Mouse (Mus musculus) gonadal fat pad, adult 2 months (tissue): ENCODE measurements around the gene Epn1. TPM values are rescaled to one million over a fixed set of nuclear protein-coding genes. Genes with fewer than 3 reads are reported as not detected.

ENCODE experiments used
- DNase-seq: peaks from one replicate; pipeline ENCODE4 v3.0.0-alpha.2; 2012; ENCODE audit warnings: low read depth
- polyA plus RNA-seq: library from polyadenylated mRNA; depleted of rRNA; stranded (reverse); fragments of >200 nt; gene quantifications from 2 replicates; pipeline ENCODE4 v1.2.3, GENCODE M21; 2012; rRNA removed

Gene Epn1
- polyA plus RNA-seq = 142 and 162 TPM in 2 replicates

DNA sequence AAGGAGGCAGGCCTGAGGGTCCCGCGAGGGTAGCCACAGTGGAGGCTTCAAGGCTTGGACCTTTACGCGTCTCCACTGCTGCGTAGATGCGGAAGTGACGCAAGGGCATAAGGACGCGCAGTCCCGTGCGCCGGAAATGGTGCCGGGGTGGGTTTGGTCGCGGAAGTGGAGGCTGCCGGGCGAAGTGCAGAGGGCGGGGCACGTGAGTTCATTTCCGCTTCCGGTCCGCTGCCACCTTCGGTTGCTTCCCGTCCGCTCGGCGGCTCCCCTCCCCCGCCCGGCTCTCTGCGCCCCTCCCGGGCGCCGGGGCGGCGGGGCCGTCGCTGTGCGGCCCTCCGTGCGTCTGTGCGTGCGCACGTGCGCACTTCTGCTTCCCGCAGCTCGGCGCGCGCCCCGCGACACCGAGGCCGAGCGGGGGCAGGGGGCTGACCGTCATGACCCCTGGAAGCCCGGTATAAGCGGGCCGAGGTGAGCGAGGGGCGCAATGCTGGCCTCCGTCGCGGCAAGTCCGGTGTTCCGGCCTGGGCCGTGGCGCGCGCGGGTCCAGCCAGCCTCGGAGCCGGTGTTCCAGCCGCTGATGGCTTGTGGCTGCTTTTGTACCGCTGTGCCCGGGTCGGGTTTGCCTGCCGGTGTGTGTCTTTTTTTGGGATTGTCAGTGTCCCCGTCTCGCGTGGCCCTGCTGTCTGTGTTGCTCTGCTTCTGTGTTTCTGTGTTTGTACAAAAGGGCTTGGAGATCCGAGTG lies at the start of gene Epn1:
TSS of gene Epn1 (plus strand) at position 226 of the 742 bp plus-strand sequence.
- peak; percentile 50 for DNase-seq

DNA sequence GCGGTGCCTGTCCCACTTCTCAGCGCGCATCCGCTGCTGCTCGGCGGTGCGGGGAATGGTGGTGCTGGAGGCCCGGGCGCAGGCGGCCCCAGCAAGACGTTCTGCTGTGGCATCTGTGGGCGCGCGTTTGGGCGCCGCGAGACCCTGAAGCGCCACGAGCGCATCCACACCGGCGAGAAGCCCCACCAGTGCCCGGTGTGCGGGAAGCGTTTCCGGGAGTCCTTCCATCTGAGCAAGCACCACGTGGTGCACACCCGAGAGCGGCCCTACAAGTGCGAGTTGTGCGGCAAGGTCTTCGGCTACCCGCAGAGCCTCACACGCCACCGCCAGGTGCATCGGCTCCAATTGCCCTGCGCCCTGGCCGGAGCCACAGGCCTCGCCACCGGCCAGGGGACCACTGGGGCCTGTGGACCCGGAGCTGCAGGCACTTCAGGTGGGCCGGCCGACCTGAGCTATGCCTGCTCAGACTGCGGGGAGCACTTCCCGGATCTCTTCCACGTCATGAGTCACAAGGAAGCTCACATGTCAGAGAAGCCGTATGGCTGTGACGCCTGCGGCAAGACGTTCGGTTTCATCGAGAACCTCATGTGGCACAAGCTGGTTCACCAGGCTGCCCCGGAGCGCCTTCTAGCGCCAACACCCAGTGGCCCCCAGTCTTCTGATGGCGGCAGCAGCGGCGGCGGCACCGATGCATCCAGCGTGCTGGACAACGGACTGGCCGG lies 49.3 kb upstream of the Epn1 start:
- no peak for DNase-seq

DNA sequence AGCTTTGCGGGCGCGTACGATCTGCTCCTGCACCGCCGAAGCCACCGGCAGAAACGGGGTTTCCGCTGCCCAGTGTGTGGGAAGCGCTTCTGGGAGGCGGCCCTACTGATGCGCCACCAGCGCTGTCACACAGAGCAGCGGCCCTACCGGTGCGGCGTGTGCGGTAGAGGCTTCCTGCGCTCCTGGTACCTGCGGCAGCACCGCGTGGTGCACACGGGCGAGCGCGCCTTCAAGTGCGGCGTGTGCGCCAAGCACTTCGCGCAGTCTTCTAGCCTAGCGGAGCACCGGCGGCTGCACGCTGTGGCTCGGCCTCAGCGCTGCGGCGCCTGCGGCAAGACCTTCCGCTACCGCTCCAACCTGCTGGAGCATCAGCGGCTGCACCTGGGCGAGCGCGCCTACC lies 48.5 kb upstream of the Epn1 start:
- no peak for DNase-seq

DNA sequence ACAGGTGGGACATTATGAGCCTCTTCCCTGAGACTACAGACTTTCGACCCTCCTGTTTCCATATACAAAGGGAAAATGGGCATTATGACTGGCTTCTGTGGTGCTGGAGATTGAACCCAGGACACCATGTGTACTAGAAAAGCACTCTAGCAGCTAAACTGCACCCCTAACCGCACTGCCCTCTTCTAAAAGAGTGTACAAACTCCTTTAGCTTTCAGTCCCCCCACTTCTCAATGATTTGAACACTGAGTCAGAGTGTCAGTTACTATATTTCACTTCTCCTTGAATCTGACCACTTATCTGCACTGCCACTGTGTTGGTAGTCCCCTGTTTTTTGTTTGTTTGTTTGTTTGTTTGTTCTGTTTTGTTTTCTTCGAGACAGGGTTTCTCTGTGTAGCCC lies 46.2 kb upstream of the Epn1 start, which contains the start of gene 4632433K11Rik:
TSS of gene 4632433K11Rik (plus strand) at position 301 of the 400 bp plus-strand sequence.
- no peak for DNase-seq

DNA sequence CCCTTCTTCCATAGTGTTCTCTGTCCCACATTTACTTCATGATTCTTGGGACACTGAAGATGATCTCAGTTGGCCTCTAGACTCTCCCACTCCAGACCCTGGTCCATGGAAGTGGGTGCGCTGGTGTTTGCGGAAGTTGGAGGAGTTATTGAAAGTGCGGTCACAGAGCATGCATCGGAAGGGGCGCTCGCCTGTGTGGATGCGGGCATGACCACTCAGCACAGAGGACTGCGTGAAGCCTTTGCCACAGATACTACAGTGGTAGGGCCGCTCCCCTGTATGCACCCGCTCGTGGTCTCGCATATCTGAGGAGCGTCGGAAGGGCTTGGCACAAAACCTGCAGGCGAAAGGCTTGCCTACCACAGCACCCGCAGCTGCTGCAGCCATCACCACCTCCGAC lies 44.4 kb upstream of the Epn1 start:
- DNase-seq = no peak

DNA sequence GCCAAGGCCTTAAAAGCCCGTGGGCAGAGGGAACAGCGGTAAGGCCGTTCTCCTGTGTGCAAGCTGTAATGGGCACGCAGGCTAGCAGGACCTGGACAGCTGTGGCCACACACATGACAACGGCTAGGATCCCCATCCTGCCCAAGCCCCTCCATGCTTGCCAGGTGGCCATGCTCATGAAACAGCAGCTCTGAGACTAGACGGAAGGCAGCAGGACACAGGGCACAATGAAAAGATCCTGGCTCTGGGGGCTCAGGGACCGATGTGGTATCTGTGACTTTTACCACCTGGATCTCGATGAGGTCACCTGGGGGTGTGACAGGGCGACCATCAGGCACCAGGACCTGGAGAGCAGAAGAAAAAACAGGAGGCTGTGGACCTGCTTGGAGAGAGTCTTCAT lies 43.9 kb upstream of the Epn1 start:
- DNase-seq = no peak

DNA sequence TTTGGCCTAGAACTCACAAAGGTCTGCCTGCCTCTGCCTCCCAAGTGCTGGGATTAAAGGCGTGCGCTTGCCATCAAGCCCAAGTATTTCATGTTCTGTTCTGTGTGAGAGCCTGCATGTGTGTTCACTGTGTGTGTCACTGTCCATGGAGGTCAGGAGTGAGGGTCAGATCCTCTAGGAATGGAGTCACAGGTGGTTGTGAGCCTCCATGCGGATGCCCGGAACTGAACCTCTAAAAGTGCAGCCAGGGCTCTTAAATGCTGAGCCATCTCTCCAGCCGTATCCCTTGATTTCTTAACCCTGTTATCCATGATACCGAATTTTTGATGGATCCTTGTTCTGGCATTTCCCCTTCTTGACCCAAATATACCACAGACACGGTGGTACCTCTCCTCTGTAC lies 43.0 kb upstream of the Epn1 start:
- no peak for DNase-seq

DNA sequence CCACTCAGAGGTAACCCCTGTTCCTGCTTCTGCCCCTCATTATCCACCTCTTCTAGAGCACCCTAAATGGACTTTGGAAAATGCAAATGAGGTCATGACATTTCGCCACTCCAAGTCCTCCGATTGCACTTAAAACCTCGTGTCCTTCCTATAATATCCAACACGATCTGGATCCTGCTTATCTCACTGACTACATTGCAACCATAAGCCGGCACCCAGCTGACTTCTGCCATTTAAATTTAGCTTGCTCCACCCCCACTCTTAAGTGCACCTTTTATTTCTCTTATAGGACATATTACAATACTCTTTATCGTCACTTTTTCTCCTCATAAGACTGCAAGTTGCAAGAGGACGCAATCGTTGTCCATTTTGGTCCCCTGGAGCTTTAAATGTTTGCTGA lies 42.6 kb upstream of the Epn1 start:
- no peak for DNase-seq

DNA sequence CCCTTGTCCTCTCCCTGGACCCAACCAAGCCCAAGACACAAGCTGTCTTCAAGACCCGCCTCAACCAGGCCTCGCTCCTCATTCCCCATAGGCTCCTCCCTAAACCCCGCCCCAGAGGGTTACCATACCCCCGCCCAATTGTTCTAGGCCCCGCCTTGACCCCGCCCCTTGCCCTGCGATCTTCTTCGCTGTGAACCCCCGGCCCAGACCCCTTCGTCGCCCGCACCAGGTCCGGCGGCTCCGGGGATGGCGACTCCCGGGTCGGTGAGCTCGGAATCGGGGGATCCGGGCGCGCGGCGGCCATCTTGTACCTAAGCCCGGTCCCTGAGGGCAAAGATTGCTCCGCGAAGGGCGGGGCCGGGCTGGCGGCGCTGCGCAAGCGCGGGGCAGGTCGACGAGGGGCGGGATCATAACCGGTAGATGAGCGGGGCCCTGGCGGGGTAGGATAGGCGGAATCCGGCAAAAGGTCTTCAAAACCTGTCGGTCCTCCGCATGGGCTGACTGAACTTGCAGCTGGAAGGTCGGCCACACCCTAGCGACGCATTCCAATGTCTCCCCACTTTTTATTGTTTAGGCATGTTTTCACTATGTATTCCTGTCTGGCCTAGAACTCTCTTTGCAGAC lies 41.8 kb upstream of the Epn1 start, which contains the start of gene Zfp784:
TSS of gene Zfp784 (minus strand) at position 338 of the 624 bp plus-strand sequence.
- DNase-seq = no peak

DNA sequence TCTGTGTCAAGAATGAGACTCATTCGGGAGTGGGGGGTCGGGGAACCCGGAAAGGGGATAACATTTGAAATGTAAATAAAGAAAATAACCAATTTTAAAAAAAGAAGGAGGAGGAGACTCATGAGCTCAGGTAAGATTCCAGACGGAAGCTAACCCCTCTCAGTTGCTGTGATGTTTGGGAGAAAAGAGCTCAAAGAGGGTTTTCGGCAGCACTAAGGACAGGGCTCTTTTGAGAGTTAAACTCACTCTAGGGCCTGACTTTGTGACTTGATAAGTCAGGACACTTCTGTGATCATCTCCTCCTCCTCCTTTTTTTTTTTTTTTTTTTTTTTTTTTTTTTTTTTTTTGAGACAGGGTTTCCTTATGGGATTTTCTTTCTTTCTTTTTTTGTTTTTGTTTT lies 41.1 kb upstream of the Epn1 start:
- no peak for DNase-seq

DNA sequence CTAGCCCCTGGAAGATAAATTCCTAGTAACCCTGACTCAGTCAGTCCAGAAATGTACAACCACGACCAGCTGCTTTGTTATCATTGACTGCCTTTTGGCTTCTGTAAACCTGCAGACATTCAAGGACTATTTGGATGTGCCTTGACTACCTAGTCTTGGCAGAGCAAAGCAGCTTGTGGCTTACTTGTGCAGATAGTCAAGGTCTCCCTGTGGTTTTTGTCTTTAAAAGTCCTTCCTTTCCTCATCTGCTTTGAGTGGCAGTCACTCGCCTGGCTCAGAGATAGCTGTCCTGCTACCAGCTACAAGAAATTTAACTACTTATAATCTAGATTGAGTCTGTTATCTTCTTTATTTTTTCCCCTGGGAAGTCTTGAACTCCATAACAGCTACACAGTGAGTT lies 35.1 kb upstream of the Epn1 start:
- no peak for DNase-seq

DNA sequence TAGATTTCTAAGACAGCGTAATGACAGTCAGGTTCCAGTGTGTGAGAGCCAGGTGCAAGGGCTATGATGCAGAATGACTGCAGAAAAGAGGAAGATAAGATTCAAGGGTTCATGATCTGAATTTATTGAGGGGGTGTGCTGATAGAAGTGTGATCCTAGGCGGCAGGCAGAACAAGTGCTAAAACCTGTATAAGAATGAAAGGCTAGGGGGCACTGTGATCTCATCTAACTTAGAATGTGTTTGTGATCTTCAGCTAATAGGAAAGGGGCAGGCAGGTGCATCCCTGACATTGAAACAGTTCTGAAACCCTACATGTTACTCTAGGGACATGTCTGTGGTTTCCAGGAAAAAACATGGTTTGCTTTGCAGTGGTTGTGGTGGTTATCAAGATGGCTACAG lies 33.9 kb upstream of the Epn1 start:
- DNase-seq = no peak

DNA sequence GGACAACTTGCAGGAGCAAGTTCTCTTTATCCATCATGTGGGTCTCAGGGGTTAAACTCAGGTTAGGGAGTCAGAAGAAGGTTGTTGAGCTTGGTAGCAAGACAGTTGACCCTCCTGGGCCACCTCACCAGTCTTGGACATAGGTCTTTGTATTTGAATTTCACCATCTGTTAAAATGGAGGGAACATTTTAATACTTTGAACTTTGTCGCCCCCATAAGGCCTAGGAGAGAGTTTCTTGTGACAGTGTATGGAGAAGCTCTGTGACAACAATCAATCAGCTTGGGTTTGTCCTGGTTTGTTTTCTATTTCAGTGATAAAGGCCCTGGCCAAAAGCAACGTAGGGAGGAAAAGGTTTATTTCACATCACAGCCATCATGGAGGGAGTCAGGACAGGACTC lies 32.7 kb upstream of the Epn1 start:
- no peak for DNase-seq

DNA sequence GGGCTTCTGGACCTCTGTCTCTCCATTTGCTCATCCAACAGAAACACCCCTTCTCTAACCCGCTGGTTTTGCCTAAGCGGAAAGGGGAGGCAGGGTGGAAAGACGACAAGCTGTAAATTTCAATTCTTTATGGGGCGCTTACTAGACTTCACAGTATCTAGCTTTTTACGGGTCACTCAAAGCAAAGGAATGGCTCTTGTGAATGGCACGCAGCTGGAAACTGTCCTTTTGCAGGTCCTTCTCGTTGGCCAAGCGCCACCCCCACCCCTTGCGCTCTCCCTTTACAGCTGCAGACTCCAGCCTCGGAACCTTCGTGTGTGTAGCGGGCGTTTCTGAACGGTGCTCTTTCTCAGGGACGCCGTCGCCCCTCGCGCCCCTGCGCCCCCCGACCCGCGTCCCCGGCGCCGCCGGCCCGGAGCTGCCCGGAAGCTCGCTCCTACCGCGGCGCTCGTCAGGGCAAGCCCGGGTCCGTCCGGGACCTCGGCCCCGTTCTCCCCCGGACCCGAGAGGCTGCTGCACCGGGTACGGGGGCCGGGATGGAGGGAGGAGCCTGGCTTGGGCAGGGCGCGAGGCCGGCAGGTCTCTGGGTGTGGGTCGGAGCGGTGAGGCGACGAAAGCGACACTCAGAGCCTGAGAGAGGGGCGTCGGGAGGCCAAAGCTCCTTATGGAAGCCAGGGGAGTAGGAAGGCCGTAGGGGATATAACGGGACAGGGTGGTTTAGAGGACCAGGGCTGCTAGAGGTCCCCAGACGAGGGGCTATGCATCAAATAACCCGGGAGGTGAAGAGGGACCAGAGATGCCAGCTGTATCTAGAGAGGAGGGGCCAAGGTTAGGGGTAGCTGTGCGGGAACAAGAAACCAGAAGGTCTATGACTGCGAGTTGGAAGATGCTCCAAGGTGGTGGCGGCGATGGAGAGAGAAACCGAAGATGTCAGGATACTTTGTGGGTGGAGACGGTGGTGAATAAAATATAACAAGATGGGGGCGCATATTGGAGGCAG lies 28.5 kb upstream of the Epn1 start, which contains the start of gene Zfp580:
TSS of gene Zfp580 (plus strand) at position 346 of the 1,000 bp plus-strand sequence.
- no peak for DNase-seq

DNA sequence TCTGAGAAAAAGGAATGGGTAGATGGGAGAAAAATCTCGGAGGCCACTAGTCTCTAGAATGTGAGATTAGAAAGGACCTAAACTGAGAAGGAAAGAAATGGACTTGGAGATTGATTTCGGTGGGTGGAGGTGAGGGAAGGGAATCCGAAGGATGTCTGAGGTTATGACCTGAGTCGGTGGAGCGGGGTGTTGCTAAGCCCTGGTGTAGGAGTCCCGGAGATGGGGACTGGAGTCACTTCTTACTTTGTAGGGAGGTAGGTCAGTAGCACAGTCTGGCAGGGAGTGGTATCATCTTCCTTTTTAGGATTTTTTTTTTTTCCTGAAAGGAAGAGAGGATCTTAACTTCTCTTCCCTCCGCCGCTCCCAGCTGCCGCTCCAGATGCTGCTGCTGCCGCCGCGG lies 27.6 kb upstream of the Epn1 start:
- DNase-seq = no peak

DNA sequence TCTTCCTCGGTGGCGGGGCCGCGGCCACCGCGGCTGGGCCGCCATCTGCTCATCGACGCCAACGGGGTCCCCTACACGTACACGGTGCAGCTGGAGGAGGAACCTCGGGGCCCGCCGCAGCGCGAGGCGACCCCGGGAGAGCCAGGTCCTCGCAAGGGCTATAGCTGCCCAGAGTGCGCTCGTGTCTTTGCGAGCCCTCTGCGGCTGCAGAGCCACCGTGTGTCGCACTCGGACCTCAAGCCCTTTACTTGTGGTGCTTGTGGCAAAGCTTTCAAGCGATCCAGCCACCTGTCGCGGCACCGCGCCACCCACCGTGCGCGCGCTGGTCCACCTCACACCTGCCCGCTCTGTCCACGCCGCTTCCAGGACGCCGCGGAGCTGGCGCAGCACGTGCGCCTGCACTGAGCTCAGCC lies 27.1 kb upstream of the Epn1 start:
- DNase-seq = no peak

DNA sequence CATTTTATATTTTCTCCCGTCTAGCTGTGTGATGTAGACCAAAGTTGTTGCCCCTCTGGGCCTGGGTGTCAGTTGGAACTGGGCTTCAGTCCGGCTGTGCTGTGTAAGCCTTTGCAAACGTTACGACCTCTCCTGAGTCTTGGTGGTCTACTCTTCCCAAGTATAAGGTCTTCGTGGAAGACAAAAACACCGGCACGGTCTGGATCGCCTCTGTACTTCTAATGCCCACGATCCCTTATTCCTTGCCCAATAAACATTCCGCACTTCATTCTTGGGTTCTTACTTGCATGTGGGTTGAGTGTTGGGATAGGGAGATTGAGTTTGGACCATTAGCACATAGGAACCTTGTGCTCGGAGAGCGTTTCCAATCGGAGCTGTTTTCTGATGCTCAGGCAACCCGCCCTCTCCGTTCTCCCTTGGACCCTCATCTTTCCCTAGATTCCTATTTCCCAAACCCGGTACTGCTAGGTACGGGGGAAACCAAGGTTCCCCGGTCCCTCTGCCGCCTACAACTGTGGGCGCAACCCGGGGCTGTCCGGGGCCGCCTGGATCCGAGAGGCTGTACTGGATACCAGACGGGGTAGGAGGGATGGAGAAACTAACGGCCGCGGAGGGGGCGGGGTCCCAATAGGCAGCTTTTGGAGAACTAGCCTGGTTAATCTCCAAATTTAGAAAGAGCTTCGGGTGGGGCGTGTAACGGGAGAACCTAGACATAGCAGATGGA lies 26.4 kb upstream of the Epn1 start:
- no peak for DNase-seq

DNA sequence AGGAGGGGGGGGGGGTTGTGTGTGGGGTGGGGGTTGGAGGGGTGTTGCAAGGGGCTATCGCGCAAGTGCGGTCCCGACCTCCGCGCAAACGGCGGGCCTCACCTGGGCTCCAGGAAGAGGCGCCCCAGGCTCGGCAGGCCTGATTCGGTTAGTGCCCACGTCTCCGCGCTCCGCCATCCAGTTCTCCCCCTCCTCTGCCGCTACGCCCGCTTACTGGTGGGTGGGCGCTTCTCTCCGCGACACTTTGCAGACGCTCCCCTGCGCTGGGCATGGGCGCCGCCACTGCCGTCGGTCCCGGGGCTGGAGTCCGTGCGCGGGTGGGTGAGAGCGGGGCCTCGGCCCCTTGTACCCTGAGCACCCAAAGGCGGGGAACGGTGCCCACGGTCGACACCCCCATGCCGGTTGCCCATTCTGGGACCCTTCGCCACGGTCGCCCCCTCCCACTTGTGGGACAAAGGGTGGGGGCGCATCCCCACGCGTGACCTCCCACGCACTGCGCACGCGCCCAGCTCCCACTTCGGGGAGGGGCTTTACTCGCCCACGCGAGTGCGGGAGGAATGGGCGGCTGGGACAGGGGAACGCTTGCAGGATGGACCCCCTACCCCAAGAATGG lies 23.3 kb upstream of the Epn1 start:
- DNase-seq = no peak

DNA sequence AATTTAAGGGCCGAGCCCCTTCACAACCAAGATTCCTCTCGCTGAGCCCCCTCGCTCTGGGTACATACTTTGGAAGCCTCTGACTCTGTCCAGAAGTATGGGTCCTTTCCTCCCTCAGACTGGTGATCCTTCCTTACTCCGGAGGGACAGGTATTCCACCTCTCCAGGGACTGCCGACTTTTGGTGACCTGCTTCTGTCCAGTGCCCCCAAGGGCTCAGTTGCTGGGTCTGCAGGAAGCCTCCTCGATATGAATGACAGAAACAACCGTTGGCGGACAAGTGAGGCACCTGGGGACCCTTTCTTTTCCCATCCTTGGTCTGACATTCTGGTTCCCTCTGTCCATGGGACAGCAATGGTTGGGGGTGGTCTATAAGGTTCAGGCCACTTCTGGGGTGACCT lies 22.7 kb upstream of the Epn1 start:
- no peak for DNase-seq

DNA sequence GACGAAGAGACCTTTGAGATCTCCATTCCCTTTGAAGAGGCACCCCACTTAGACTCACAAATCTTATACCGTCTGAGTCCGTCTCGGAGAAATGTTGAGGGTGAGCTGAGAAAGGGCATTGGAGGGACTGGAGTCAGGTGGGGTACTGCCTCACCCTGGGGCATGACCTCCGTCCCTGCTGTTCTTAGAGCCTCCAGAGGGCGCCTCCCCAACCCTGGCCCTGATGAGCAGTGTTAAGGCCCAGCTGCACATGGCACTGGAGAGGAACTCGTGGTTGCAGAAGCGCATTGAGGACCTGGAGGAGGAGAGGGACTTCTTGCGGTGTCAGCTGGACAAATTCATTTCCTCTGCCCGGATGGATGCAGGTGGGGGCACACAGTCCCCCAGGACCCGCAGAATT lies 22.2 kb upstream of the Epn1 start:
- DNase-seq = no peak
